Mouse (Mus musculus) c-Kit-positive CD71-positive TER-119-positive erythroid progenitor cells, embryonic 14.5 days (primary cell): ENCODE data around the gene Olfm4.

Experiments
- DNase-seq: peaks from one replicate; pipeline ENCODE4 v3.0.0-alpha.2; 2013; ENCODE audit warnings: low spot score

Gene Olfm4

GRCm38 (mm10) chr14:80029297-80030001, 45.6 kb downstream of the Olfm4 start:
- DNase-seq = no peak

GRCm38 (mm10) chr14:80039645-80040272, 55.9 kb downstream of the Olfm4 start:
- DNase-seq = no peak

- no peak for DNase-seq
These were observed 62.3 kb downstream of the Olfm4 start for GRCm38 (mm10) chr14:80046104-80046734.

GRCm38 (mm10) chr14:80047368-80048101, 63.7 kb downstream of the Olfm4 start:
- no peak for DNase-seq

GRCm38 (mm10) chr14:80055725-80056124, 71.8 kb downstream of the Olfm4 start:
- DNase-seq = no peak

GRCm38 (mm10) chr14:80061686-80062085, 77.8 kb downstream of the Olfm4 start:
- DNase-seq = no peak

GRCm38 (mm10) chr14:80062896-80063295, 79.0 kb downstream of the Olfm4 start:
- no peak for DNase-seq

GRCm38 (mm10) chr14:80070580-80070979, 86.7 kb downstream of the Olfm4 start:
- no peak for DNase-seq
